Mouse (Mus musculus) embryo, embryonic 10 days (tissue): ENCODE measurements around the gene Il4.

Experiments used
- DNase-seq: peaks from one replicate; pipeline ENCODE4 v3.0.0-alpha.2; 2015; ENCODE audit warnings: low spot score

The Il4 gene

GRCm38 (mm10) chr11:53623573-53623972, 5.1 kb upstream of the Il4 start:
- DNase-seq = no peak

- DNase-seq = no peak
Observed at GRCm38 (mm10) chr11:53622440-53622806, 4.0 kb upstream of the Il4 start.

- no peak for DNase-seq
Observed at GRCm38 (mm10) chr11:53621582-53622439, 3.3 kb upstream of the Il4 start.

- no peak for DNase-seq
Observed at GRCm38 (mm10) chr11:53620094-53620493, 1.6 kb upstream of the Il4 start.

GRCm38 (mm10) chr11:53619428-53619827, 959 bp upstream of the Il4 start:
- no peak for DNase-seq

GRCm38 (mm10) chr11:53617562-53618109, 833 bp downstream of the Il4 start:
- DNase-seq = no peak

GRCm38 (mm10) chr11:53616748-53617558, 1.5 kb downstream of the Il4 start:
- no peak for DNase-seq

- DNase-seq = no peak
Observed at GRCm38 (mm10) chr11:53615575-53615974, 2.9 kb downstream of the Il4 start.

- no peak for DNase-seq
Observed at GRCm38 (mm10) chr11:53615172-53615571, 3.3 kb downstream of the Il4 start.

- DNase-seq = no peak
Observed at GRCm38 (mm10) chr11:53609672-53610071, 8.8 kb downstream of the Il4 start.

- DNase-seq = no peak
Observed at GRCm38 (mm10) chr11:53609231-53609630, 9.2 kb downstream of the Il4 start.

- DNase-seq = no peak
Observed at GRCm38 (mm10) chr11:53605609-53606008, 12.9 kb downstream of the Il4 start.

GRCm38 (mm10) chr11:53604983-53605382, 13.5 kb downstream of the Il4 start:
- DNase-seq = no peak

- no peak for DNase-seq
Observed at GRCm38 (mm10) chr11:53591116-53591515, 27.4 kb downstream of the Il4 start.

GRCm38 (mm10) chr11:53590368-53590768, 28.1 kb downstream of the Il4 start:
- peak; percentile 76 for DNase-seq

- DNase-seq = no peak
Observed at GRCm38 (mm10) chr11:53588279-53588678, 30.2 kb downstream of the Il4 start.

- DNase-seq = no peak
Observed at GRCm38 (mm10) chr11:53585510-53585909, 33.0 kb downstream of the Il4 start.

GRCm38 (mm10) chr11:53584849-53585248, 33.6 kb downstream of the Il4 start:
- peak; percentile 56 for DNase-seq

- DNase-seq = peak; percentile 27
Observed at GRCm38 (mm10) chr11:53583151-53583550, 35.3 kb downstream of the Il4 start.

GRCm38 (mm10) chr11:53580562-53580961, 37.9 kb downstream of the Il4 start:
- DNase-seq = no peak

- DNase-seq = peak; percentile 99
Observed at GRCm38 (mm10) chr11:53567224-53568014, 51.0 kb downstream of the Il4 start, which contains the start of gene Kif3a. Gene Kif3a (plus strand): TSS chr11:53567379.

GRCm38 (mm10) chr11:53566646-53567045, 51.8 kb downstream of the Il4 start:
- DNase-seq = no peak
